Mouse (Mus musculus): ENCODE results near the gene Armt1. TPM values are rescaled to one million over a fixed set of nuclear protein-coding genes. Genes with fewer than 3 reads are reported as not detected.

Gene Armt1
- polyA plus RNA-seq, 1 experiment, result 9.1 TPM

DNA sequence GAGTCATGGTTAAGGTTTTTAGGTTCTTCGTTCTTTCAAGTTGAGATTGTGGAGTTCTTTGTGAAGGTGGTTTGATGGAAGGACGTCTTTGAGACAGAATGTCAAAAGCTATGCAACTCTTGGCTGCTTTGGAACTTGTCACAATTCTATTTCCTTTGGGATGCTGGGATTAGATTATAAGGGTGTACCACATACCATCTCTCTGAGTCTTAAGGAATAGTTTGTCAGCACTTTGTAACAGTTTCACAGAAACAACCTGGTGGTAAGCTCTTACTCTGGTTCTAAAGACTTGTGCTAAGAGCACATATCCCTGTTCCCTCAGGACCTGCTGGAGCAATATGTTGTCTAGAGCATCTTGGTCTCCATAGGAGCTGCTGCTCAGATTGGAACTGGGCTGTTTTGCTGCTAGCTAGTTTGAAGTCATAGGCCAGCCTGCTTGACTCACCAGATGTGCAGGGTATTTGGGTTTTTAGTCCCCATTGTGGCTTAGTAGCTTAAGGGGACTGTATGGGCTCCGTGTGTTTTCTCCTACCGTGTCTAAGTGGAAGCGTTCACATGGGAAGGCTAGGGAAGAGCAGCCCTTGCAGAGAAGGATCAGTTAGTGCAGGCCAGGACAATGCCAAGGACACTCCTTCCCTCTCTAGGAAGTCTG, 42.7 kb upstream of the Armt1 start:
- Histone ChIP-seq H3K36me3 (ENCODE audit: control insufficient read depth, insufficient read depth, low read length) (no peaks in the 10 kb centered on the region), H3K27ac (ENCODE audit: insufficient read depth, low read depth, low read length) (no peak overlapping the region), H3K27me3 (replicated peaks; ENCODE audit: control insufficient read depth, insufficient read depth, low read length) (no peaks in the 10 kb centered on the region), H3K4me1 (ENCODE audit: control insufficient read depth, insufficient read depth, low read length) (peaks cover 25% of the 10 kb centered on the region), H3K4me3 (ENCODE audit: insufficient read depth, low read depth, low read length) (no peak overlapping the region)
- no peak for DNase-seq
- WGBS, result 27% methylated on average over 5 of the region's 5 CpGs
- no peak for TF ChIP-seq CTCF (conservative IDR thresholded peaks at IDR 0.05; ENCODE audit: insufficient read depth, insufficient read length, low read depth, low read length)
- no peak for TF ChIP-seq POLR2A (IDR thresholded peaks at IDR 0.05; ENCODE audit: low read depth, low read length)

DNA sequence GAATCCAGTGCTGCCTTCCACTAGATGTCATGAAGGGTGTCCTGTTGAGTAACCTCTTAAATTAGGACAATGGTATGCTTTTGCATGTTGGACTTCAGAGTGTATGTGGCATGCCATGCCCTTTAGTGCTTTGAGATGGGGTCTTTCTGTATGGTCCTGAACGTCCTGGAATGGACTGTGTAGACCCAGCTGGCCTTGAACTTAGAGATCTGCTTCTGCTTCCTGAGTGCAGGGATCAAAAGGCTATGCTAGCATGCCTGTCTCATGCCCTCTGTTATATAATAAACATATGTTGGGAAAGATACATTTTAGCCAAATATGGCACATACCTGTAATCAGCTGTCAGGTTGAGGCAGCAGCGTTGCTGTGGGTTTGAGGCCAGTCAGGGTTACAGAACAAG, 41.7 kb upstream of the Armt1 start:
- no peak for TF ChIP-seq CTCF (conservative IDR thresholded peaks at IDR 0.05; ENCODE audit: insufficient read depth, insufficient read length, low read depth, low read length)
- TF ChIP-seq POLR2A (IDR thresholded peaks at IDR 0.05; ENCODE audit: low read depth, low read length), result no peak
- 53% methylated on average over 2 of the region's 2 CpGs for WGBS

DNA sequence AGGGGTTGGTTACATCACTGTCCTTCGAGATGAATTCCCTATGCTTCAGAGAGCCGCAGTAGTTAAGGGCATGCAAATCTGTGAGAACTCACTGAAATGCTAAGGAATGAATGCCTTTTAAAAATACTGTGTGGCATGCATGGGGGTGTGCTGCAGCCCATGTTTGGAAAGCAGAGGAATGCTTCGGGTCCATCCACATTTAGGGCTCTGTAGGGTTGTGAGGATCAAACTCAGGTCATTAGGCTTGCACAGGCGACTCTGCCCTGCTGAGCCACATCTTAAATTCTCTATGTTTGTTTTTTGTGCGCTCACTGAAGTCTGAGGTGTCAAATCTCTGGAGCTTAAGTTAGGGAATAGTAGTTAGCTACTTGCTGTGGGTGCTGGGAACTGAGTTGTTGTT, 41.2 kb upstream of the Armt1 start:
- H3K4me3 ChIP-seq (ENCODE audit: insufficient read depth, low read depth, low read length), result no peak overlapping the region
- H3K27ac ChIP-seq (ENCODE audit: insufficient read depth, low read depth, low read length), result no peak overlapping the region
- no peaks in the 10 kb centered on the region; the same call in 1 of the 2 replicates for H3K36me3 ChIP-seq (ENCODE audit: control insufficient read depth, insufficient read depth, low read length)
- no peak for DNase-seq
- no peaks in the 10 kb centered on the region for H3K27me3 ChIP-seq (replicated peaks; ENCODE audit: control insufficient read depth, insufficient read depth, low read length)
- 36% methylated on average over 5 of the region's 5 CpGs for WGBS
- peaks cover 25% of the 10 kb centered on the region for H3K4me1 ChIP-seq (ENCODE audit: control insufficient read depth, insufficient read depth, low read length)
- no peak for TF ChIP-seq POLR2A (IDR thresholded peaks at IDR 0.05; ENCODE audit: low read depth, low read length)
- no peak for TF ChIP-seq CTCF (conservative IDR thresholded peaks at IDR 0.05; ENCODE audit: insufficient read depth, insufficient read length, low read depth, low read length)

More for the DNA sequence above, 41.7 kb upstream of the Armt1 start:
- DNase-seq, result no peak
- Histone ChIP-seq H3K27ac (ENCODE audit: insufficient read depth, low read depth, low read length) (no peak overlapping the region), H3K4me1 (ENCODE audit: control insufficient read depth, insufficient read depth, low read length) (peaks cover 25% of the 10 kb centered on the region), H3K27me3 (replicated peaks; ENCODE audit: control insufficient read depth, insufficient read depth, low read length) (no peaks in the 10 kb centered on the region), H3K4me3 (ENCODE audit: insufficient read depth, low read depth, low read length) (no peak overlapping the region), H3K36me3 (ENCODE audit: control insufficient read depth, insufficient read depth, low read length) (no peaks in the 10 kb centered on the region)

DNA sequence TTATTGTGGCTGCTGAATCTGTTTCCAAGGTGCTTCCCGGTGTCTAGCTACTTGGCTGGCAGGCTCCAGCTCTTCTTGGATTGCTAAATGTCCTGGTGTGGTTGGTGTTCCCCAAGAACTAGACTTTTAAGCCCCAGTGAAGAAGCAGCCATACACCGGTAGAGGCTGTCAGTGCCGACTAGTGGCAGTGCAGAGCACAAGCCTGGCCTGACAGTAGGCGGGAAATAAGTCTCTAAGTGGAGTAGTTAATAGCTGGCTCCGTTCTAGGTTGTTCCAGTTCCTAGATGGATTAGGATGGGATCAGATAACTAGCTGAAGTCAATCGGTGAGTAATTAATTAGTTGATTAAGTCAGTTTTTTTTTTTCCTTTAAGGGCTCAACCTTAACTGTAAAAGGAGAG, 40.4 kb upstream of the Armt1 start:
- Histone ChIP-seq H3K27ac (ENCODE audit: insufficient read depth, low read depth, low read length) (no peak overlapping the region), H3K27me3 (replicated peaks; ENCODE audit: control insufficient read depth, insufficient read depth, low read length) (no peaks in the 10 kb centered on the region), H3K4me1 (ENCODE audit: control insufficient read depth, insufficient read depth, low read length) (peaks cover 25% of the 10 kb centered on the region), H3K4me3 (ENCODE audit: insufficient read depth, low read depth, low read length) (no peak overlapping the region), H3K36me3 (ENCODE audit: control insufficient read depth, insufficient read depth, low read length) (no peaks in the 10 kb centered on the region; the same call in 1 of the 2 replicates)
- peak; percentile 52 for DNase-seq
- 15% methylated on average over 6 of the region's 6 CpGs for WGBS
- TF ChIP-seq CTCF (conservative IDR thresholded peaks at IDR 0.05; ENCODE audit: insufficient read depth, insufficient read length, low read depth, low read length) (peak; percentile 65), POLR2A (IDR thresholded peaks at IDR 0.05; ENCODE audit: low read depth, low read length) (no peak)

DNA sequence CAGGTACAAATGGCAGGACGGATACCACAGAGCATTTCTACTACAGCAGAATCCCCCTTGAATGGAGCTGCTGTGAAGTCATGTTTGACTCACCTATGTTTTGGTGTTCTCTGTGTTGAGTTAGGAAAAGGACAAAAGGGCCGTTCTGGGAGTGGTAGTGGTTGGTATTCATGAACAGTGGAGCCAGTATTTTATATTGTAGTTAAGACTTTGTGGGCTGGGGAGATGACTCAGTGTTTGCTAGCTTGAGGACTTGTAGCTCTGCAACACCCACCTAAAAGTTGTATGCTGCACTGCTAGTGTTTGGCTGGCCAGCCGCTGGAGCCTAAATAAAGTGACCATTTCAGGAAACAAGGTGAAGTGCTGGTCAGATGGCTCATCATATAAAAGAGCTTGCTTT, 36.9 kb upstream of the Armt1 start:
- H3K27ac ChIP-seq (ENCODE audit: insufficient read depth, low read depth, low read length), result no peak overlapping the region
- 64% methylated on average over 3 of the region's 3 CpGs for WGBS
- no peak overlapping the region for H3K4me3 ChIP-seq (ENCODE audit: insufficient read depth, low read depth, low read length)
- H3K27me3 ChIP-seq (replicated peaks; ENCODE audit: control insufficient read depth, insufficient read depth, low read length), result no peaks in the 10 kb centered on the region
- no peak for TF ChIP-seq POLR2A (IDR thresholded peaks at IDR 0.05; ENCODE audit: low read depth, low read length)
- no peak for TF ChIP-seq CTCF (conservative IDR thresholded peaks at IDR 0.05; ENCODE audit: insufficient read depth, insufficient read length, low read depth, low read length)
- no peak for DNase-seq
- H3K36me3 ChIP-seq (ENCODE audit: control insufficient read depth, insufficient read depth, low read length), result no peaks in the 10 kb centered on the region; the same call in 1 of the 2 replicates
- H3K4me1 ChIP-seq (ENCODE audit: control insufficient read depth, insufficient read depth, low read length), result peaks cover 15% of the 10 kb centered on the region

DNA sequence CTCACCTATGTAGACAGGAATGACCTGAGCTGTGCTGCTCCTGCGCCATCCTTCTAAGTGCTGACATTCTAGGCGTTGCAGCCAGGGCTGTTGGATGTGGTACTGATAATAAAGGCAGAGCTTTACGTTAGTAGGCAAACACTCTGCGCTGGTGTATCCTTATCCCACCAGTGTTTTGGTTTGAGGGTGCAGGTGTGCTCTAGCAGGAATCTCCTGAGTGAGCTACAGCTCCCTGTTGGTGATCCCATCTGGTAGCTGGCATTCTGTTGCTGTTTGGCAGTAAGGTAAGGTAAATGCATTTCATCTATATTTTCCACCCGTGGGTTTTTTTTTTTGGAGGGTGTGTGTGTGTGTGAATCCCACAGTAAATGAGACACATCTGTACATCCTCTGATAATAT, 34.2 kb upstream of the Armt1 start:
- WGBS, result 85% methylated on average over 5 of the region's 5 CpGs
- Histone ChIP-seq H3K27me3 (replicated peaks; ENCODE audit: control insufficient read depth, insufficient read depth, low read length) (no peaks in the 10 kb centered on the region), H3K27ac (ENCODE audit: insufficient read depth, low read depth, low read length) (no peak overlapping the region), H3K36me3 (ENCODE audit: control insufficient read depth, insufficient read depth, low read length) (no peaks in the 10 kb centered on the region; the same call in 1 of the 2 replicates), H3K4me3 (ENCODE audit: insufficient read depth, low read depth, low read length) (no peak overlapping the region), H3K4me1 (ENCODE audit: control insufficient read depth, insufficient read depth, low read length) (no peaks in the 10 kb centered on the region; the same call in 1 of the 2 replicates)
- no peak for DNase-seq
- TF ChIP-seq POLR2A (IDR thresholded peaks at IDR 0.05; ENCODE audit: low read depth, low read length) (no peak), CTCF (conservative IDR thresholded peaks at IDR 0.05; ENCODE audit: insufficient read depth, insufficient read length, low read depth, low read length) (no peak)

DNA sequence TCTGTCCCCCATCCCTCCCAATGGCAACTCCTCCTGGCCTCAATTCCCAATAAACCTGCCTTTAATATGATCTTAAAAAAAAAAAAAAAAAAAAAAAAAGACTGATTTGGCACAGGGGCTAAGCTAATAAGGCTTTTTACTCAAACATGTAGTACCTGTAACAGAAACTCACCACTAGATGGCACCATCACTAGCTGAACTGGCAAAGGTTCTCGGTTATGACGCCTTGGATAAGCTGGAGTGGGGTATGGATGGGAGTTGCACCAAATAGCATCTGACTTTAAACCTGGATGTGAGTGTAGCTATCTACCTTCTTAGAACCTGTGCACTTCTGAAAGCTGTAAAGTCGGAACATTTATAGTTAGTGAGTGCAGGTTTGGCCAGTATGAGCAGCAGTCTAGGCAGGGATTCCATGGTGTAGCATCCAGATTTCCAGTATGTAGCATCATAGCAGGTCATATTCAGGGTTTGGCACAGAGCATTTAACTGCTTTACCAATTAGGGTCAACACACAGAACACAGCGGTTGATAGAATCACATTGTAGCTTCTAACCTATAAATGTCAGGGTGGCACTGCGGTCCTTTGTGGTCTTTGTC, 27.3 kb upstream of the Armt1 start:
- Histone ChIP-seq H3K27me3 (replicated peaks; ENCODE audit: control insufficient read depth, insufficient read depth, low read length) (no peaks in the 10 kb centered on the region), H3K4me1 (ENCODE audit: control insufficient read depth, insufficient read depth, low read length) (no peaks in the 10 kb centered on the region), H3K27ac (ENCODE audit: insufficient read depth, low read depth, low read length) (no peak overlapping the region), H3K4me3 (ENCODE audit: insufficient read depth, low read depth, low read length) (no peak overlapping the region), H3K36me3 (ENCODE audit: control insufficient read depth, insufficient read depth, low read length) (no peaks in the 10 kb centered on the region; the same call in none of the 2 replicates)
- TF ChIP-seq CTCF (conservative IDR thresholded peaks at IDR 0.05; ENCODE audit: insufficient read depth, insufficient read length, low read depth, low read length), result peak; percentile 56
- no peak for TF ChIP-seq POLR2A (IDR thresholded peaks at IDR 0.05; ENCODE audit: low read depth, low read length)
- peak; percentile 71 for DNase-seq
- WGBS, result 53% methylated on average over 5 of the region's 5 CpGs
